Mouse (Mus musculus) hindlimb bud, embryonic 11.5 days (tissue): Measurements from ENCODE around the gene Zfp652.
"Not testable (repeated sequence)": the region's sequence is repeated elsewhere in the genome, so short reads cannot be mapped to it uniquely, and the experiment has no call there.

Experiments used
- DNase-seq: peaks from one replicate; pipeline ENCODE4 v3.0.0-alpha.2; 2012; ENCODE audit warnings: low read depth, low spot score; ENCODE audit errors: extremely low spot score

Zfp652 gene

DNA sequence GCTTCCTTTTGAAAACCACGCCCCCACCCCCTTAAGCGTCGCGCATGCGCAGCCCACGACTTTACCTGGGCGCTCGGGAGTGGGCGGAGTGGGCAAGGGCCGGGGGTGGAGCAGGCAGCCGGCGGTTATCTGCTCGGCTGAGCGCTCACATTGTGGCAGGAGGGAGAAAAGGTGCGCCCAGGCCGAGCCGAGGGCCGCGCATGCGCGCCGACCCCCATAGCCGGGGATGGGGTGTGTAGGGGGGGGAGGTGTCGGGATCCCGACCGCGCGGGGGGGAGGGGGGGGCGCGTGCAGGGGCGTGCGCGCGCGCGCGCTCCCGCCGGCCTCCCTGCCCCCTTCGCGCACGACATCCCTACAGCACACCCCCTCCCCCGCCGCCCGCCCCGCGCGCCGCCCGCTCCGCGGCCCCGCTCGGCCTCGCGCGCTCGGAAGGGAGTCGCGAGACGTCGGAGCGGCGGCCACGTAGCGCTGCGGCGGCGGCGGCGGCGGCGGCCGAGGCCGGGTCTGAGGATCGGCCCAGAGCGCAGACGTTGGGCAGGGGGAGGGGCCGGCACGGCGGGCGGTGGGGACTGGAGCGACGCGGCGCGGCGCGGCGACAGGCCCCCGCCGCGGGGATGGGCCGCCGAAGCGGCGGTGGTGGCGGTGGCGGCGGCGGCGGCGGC, at the start of gene Zfp652:
Gene Zfp652 (plus strand): TSS at position 111 of the 662 bp plus-strand sequence.
- DNase-seq: peak; percentile 57

DNA sequence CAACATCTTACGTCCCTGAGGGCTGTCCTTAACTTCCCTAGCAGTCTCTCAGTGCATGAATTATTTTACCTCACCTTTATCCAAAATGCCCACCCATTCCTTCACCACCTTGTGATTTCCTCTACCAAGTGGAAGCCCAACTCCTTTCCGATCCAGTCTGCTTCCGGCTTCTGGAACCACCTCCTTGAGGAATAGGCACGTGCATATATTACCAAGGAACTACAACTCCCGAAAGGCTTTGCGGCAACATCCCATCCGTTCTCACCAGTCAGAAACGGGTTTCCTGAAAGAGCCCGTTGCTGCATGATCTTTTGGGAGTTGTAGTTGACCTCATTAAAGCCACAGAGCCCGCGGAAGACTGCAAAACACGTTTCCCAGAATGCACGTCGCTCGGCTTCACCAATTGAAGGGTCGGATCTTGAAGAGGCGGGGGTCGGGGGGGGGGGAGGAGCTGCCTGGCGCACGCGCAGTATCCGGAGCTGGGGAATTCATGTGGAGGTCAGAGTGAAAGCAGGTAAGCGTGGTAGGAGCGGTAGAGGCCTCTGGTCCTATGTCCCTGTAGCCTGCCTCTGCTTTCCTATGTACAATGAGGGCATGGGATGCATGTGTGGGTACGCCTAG, 45.8 kb upstream of the Zfp652 start, which contains the start of gene Phb:
Gene Phb (plus strand): TSS at position 429 of the 621 bp plus-strand sequence.
- peak; percentile 99 for DNase-seq

- no peak for DNase-seq
Observed at GRCm38 (mm10) chr11:95667177-95667576, 45.3 kb upstream of the Zfp652 start.

- not testable (repeated sequence) for DNase-seq
Observed at GRCm38 (mm10) chr11:95668086-95668485, 44.4 kb upstream of the Zfp652 start.

DNA sequence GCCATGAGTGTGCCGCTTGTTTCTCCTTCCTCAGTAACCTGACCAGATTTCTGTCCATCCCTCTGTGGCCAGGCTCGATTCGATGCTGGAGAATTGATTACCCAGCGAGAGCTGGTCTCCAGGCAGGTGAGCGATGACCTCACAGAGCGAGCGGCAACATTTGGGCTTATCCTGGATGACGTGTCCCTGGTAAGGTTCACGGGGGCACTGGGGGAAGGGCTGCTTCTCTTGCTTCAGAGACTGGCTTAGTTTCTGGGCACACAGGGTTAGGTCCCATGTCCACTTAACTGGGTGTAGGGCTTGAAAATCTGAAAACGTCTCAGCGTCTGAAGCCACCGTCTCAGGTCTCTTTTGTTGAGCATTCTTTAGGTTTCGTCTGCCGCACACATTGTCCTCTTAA, 37.0 kb upstream of the Zfp652 start:
- DNase-seq: no peak

DNA sequence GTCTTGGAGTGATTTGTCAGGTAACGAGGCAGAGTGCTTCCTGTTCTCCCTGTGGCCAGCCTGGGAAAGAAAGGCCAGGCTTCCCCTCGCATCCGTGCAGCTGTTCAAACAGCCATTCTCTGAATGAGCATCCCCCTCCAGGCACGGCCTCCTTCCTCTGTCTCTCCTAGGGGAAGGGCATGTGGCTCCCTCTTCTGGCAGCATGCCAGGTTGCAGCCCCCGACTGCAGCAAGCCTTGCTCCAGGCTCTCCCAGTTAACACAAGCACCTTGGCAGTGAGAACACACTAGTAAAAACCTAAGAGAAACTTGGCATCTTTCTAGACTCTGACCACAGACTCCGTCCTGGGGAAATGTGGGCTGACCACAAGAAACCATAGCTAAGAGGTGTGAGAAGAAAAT, 36.2 kb upstream of the Zfp652 start:
- DNase-seq: peak; percentile 58

DNA sequence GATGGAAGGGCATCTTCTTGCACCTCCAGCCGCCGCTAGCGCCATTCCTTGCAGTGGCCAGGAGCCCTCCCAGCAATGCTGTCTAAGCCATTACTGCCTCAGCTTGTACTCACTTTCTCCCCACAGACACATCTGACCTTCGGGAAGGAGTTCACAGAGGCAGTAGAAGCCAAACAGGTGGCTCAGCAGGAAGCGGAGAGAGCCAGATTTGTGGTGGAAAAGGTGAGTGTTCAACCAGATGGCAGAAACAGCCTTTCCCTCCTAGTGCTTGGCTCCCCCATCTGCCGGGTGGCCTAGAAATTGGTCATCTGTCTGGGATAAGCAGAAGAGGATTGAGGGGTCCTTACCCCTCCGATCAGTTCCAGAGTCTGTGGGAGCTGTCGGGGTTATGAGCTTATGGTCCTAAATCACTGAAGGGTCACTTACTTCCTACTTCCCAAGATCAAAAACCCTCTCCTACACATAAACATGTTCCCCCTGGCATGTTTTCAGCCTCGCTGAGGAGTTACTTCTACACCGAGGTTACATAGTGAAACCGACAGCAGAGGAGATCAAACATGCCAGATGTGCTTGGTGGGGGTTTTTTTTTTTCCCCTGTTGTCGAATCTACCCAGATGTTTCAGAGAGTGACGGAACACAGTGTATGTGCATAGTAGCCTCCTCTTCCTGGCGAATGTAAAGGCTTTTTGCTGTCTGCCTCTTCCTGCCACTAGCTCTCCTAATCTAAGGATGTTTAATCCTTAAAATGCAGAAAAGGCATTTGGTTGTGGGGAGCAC, 34.4 kb upstream of the Zfp652 start:
- no peak for DNase-seq

DNA sequence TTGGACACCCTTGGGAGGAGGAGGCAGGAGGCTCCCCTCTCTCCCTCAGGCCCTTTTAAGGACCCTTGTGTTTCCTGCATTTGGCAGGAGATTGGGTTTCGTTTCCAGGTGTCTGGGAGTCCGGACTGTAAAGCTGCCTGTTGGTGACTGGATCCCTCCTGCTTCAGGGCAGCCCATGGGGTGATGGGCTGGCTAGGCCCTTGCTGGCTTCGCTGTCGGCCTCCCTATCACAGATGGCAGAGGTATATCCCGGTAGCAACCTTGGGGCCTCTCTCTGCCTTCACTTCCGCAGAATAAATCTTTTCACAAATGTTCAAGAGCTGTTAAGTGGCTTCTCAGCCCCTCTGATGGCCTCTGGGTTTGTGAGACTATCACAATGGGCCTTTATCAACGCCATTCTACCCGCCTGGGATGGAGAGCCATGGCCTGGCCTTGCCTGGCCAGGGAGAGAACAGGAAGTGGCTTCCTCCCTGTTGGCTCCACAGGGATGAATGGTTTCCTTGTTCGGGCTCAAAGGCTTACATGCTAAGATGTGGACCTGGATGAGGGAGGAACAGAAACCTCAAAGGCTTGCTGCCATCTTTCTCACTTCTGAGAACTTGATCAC, 30.4 kb upstream of the Zfp652 start:
- DNase-seq: peak; percentile 14

DNA sequence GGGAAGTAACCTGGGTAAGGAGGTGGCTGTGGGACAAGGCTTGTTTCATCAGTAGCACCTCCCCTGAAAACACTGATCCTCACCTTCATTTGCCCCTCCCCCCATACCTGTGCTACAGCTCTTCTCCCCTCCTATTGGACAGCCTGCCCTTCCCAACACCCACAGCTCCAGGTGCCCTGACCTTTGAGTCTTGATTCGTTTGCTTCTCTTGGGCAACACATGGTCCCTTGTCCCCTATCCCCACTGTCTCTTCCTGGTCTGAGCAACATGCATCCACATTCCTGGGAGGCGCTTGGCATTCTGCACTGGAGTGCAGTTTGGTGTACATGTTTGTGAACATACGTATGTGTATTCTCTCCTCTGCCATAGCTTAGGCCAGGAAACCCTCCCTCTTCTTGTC, 29.5 kb upstream of the Zfp652 start:
- DNase-seq: no peak

DNA sequence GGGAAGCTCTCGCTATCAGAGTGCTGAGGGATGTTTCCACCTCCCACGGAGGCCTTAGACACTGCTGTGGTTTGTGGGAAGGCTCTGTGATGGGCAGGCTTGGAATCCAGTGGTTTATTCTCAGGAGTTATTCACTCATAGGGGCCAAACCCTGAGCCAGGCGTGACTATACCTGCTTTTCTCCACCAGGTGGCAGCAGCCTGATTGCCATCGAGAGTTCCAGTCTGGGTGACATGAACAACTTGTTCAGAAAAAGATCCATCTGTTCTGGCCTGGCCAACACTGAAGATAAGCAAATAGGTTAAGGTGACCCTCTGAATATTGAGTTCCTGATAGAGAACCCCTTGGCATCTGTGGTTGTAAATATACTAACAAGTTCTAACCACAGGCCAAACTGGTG, 26.4 kb upstream of the Zfp652 start:
- no peak for DNase-seq

- no peak for DNase-seq
Observed at GRCm38 (mm10) chr11:95687084-95687656, 25.3 kb upstream of the Zfp652 start.

DNA sequence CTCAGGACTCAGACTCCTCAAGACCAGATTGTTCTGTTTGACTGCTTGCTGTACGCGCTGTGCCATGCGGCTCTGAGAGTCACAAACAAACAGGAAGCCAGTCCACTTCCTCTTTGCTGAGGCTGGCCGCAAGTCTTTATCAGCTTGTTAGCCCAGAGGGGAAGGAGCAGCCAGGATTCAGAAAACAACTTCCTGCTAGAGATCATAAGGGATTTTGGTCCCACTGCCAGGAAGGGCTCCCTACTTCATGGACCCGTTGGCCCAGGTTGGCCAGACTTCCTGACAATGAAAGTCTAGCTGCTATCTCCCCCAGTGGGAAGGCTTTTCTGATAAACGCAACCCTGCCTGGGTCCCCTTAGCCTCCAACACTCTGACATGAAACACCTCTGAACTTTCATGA, 24.0 kb upstream of the Zfp652 start:
- DNase-seq: no peak

GRCm38 (mm10) chr11:95688981-95689380, 23.5 kb upstream of the Zfp652 start:
- DNase-seq: no peak

- no peak for DNase-seq
Observed at GRCm38 (mm10) chr11:95689544-95689943, 22.9 kb upstream of the Zfp652 start.

DNA sequence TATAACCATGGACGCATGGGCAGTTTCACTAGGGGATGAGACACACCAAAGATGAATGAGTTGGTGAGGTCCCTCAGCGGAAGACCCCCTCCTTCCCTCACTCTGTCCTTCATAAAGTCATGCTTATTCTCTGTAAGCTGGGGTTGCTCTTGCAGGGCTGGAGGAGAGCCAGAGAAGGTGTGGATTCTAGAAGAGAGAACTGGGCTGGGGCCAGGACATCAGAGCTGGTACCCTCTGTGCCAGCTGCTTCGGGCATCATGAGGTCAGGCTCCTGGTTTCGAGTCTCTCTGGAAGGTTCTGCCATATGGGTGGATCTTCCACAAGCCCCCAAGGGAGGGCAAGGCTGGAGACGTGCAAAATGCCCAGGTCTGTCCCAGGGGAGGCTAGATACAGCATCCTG, 13.9 kb upstream of the Zfp652 start:
- no peak for DNase-seq

DNA sequence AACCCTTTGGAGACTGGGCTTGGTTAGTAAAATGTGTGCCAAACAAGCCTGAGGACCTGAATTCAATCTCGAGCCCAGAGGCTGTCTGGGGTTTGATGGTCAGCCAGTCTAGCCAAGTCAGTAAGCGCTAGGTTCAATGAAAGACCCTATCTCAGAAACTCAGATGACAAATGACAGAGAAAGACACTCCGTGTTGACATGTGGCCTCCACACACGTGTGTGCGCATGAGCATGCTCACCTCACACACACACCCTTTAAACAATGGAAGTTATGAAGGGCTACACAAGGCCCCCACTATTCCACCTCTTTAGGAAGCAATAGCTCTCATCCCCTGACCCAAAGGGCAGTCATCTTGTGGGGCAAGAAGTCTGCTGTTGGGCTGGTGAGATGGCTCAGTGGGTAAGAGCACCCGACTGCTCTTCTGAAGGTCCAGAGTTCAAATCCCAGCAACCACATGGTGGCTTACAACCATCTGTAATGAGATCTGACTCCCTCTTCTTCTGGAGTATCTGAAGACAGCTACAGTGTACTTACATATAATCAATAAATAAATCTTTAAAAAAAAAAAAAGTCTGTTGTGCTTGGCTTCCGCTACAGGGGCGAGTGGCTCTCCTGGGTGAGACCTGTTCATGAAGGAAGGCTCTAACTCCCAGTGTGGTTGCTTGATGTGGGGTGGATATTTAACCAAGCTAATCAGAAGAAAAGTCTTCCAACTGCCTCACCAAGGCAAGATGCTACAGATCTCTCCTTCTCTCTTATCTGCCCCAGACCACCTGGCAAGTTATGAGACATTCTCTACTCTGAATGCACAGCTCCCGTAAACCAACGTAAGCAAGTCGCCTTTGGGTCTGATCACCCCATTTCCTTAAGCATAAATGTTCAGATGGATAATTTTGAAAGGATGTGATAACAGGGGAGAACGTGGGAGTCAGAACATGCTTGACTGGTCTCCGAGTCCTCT, 11.4 kb upstream of the Zfp652 start:
- DNase-seq: no peak

DNA sequence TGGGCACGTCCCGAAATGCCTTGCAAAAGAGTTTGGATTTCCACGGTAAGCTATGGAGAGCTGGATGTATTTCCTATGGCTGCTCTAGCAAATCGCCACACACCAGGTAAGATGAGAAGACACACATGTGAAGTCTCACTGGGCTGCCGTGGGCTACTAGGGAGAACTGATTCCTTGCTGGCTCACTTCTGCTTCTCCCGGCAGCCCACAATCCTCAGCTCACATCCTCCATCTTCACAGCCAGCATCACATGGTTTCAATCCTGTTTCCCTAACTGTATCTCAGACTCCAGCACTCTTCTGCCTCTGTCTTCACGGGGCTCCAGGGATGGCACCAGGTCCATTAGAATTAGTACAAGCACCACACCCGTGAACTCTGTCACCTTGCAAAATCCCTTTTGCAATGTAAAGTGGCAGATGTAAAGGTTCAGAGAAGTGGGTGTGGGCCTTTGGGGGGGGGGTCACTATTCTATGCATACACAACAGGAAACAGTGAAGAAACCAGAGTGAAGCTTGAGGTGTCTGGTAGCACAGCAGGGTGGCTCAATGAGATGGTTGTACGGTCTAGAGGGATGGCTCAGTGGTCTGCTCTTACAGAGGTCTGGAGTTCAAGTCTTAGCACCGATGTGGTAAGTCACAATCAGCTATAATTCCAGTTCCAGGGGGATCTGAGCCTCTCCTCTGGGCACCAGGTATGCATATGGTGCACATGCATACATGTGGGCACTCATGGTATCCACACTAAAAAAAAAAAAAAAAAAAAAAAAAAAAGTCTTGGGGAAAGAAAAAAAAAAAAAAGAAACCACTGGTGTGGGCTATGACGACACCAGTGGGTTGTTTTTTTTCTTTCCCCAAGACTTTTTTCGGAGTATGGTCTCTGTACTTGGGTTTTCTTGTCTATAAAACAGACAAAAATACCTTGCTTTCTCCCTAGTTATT, 8.2 kb upstream of the Zfp652 start:
- no peak for DNase-seq

DNA sequence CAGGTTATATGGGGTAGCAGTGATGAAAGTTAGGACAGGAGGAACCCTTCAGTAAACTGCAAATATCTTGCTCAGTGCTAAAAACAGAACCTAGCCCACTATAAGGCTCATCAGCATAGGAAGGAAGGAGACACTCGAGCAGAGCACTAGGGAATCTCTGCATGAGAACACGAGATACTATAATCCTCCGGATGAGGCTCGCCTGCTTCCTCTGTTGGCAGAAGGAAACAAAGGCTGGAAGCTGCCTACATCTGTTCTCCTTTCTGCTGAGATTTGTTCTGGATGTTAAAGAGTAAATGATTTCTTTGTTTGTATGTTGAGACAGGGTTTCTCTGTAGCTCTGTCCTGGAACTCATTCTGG, 7.5 kb upstream of the Zfp652 start:
- no peak for DNase-seq

DNA sequence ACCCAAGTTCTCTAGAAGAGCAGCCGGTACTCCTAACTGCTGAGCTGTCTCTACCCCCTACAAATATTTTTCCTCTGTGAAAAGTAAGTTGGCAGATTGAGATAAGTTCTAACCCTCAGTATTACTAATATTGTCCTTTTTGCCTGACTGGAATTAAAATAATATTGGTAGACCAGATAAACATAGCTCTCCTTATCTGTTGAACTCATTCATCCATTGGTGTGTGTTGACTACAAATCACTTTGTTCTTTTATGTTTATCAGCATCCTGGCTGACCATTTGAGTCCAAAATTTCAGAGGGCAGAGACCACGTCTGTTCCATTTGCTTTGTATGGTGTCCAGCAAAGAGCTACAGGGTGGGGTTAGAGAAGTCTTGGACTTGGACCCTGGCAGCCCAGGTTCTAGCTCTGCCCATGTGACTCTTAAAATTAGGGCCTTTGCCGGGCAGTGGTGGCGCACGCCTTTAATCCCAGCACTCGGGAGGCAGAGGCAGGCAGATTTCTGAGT, 2.9 kb upstream of the Zfp652 start:
- no peak for DNase-seq
